Mouse (Mus musculus): Measurements from ENCODE around the gene Ccdc124. TPM values are rescaled to one million over a fixed set of nuclear protein-coding genes. Genes with fewer than 3 reads are reported as not detected.
A peak's percentile ranks its signal among the peaks of the same experiment; 100 is the strongest.

Ccdc124 gene
- polyA plus RNA-seq, 1 experiment from 2014 or later: 102 TPM

DNA sequence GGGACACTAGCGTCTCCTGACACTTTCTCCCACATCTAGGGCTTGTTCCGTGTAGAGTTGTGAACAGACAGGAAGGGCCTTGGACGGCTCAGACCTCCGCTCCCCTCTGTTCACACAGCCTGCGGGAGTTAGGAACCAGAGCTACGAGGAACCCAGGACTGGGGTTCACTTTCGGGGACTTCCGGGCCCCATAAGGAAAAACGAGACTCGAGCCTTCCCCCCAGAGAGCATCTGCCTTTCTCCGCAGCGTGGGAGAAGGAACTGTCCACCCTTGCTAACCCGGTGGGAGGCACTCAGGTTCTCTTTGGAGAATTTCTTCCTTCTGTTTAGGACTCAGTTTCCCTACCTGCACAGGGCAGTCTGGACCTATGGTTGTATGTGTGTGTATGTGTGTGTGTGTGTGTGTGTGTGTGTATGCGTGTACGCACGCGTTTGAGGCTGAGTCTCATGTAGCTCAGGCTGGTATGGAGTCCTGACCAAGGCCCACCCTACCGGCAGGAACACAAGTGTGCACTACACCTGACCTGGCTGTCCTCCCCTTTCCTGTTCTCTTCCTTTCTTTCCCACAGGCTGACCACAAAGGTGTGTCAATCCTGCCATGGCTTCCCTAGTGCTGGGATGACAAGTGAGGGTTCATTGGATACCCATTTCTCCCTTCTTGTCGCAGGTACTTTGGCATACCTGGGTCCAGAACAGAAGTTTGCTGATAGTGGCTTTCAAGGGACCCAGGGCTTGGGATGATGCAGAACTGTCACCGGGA is 19.3 kb upstream of the Ccdc124 start:
- Histone ChIP-seq H3K4me2 (replicated peaks; ENCODE audit: low read depth, low read length) (peak overlapping the region; percentile 39), H3K4me3 (ENCODE audit: low read depth, low read length) (peak overlapping the region; percentile 20), H3K27ac (ENCODE audit: low read length) (no peak overlapping the region), H3K27me3 (ENCODE audit: control insufficient read depth, insufficient read depth, low read length) (peaks cover 20% of the 10 kb centered on the region), H3K9ac (replicated peaks; ENCODE audit: low read depth, low read length) (peak overlapping the region; percentile 14; the same call in 1 of the 2 replicates), H3K4me1 (ENCODE audit: control insufficient read depth, insufficient read depth, low read length) (peaks cover 14% of the 10 kb centered on the region; the same call in 1 of the 2 replicates), H3K36me3 (ENCODE audit: control insufficient read depth, insufficient read depth, low read length) (peaks cover 25% of the 10 kb centered on the region), H3K9me3 (ENCODE audit: control insufficient read depth, low read depth, low read length) (no peaks in the 10 kb centered on the region)
- no peak for ATAC-seq (ENCODE audit: insufficient number of reproducible peaks, insufficient read depth, low FRiP score, low read depth)
- 26% methylated on average over 20 of the region's 20 CpGs for WGBS

DNA sequence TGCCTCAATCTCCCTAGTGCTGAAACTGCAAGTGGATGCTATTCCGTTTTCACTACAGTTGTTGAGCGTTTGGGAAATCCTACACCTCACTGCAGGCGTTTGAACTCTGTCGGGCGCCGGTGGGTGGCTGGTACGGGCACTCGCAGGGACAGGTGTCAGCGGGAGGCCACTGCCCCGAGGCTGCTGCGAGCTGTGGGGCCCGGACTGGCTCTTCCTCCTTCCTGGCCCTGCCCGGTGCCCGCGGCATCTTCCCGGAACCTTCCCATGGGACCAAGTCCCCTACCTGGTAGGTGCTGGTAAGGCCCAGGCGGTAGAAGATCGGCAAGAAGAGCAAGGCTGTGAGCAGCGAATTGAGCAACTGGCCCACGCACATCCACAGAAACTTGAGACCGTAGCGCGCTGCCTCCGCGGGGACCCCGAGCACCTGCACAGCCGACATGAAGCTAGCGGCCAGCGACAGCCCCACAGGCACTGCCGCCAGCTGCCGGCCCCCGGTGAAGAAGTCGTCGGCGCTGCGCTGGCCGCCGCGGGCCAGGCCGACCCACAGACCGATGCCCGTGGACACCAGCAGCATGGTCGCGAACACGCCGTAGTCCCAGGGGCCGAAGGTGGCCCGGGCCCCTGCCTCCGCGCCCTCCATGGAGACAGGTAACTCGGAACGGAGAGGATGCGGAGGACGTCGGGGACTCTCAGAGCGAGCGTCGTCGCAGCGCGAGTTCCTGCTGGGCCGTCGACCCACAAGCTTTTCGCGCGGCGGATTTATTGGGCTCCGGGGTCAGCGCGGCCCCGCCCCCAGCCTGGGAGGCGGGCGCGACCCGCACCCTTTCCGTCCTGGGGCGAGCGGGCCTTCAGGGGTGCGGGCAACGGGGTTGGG is 18.5 kb upstream of the Ccdc124 start, which contains the start of gene Slc5a5:
Gene Slc5a5 (minus strand): TSS at position 736 of the 874 bp plus-strand sequence.
- H3K27me3 ChIP-seq (ENCODE audit: control insufficient read depth, insufficient read depth, low read length): peaks cover 20% of the 10 kb centered on the region
- peak within 1 kb of the TSS; percentile 14; the same call in 1 of the 2 replicates for H3K9ac ChIP-seq (replicated peaks; ENCODE audit: low read depth, low read length)
- 4% methylated on average over 80 of the region's 80 CpGs for WGBS

DNA sequence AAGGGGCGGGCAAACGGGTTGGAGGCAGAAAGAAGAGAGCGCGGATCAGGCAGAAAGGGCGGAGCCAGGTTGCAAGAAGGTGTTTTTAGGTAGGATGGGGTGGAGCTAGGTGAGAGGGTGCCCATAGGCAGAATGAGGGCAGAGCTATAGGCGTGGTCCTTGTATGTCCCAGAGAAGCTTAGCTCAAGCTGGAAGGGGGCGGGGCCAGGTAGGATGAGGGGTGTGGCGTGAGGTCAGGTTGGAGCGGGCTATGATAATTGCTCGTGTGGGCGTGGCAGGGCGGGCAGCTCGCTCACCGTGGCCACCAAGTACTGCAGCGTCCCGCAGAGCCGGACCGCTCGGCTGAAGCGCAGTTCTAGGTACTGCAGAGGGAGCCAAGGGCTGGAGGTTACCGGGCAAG is 17.6 kb upstream of the Ccdc124 start:
- H3K27ac ChIP-seq (ENCODE audit: low read length): no peak overlapping the region
- H3K4me2 ChIP-seq (replicated peaks; ENCODE audit: low read depth, low read length): peak overlapping the region; percentile 39
- H3K4me3 ChIP-seq (ENCODE audit: low read depth, low read length): peak overlapping the region; percentile 20
- H3K4me1 ChIP-seq (ENCODE audit: control insufficient read depth, insufficient read depth, low read length): peaks cover 14% of the 10 kb centered on the region; the same call in 1 of the 2 replicates
- ATAC-seq (ENCODE audit: insufficient number of reproducible peaks, insufficient read depth, low FRiP score, low read depth): peak; percentile 53
- WGBS: 8% methylated on average over 20 of the region's 21 CpGs
- peaks cover 25% of the 10 kb centered on the region for H3K36me3 ChIP-seq (ENCODE audit: control insufficient read depth, insufficient read depth, low read length)
- peaks cover 20% of the 10 kb centered on the region for H3K27me3 ChIP-seq (ENCODE audit: control insufficient read depth, insufficient read depth, low read length)
- no peaks in the 10 kb centered on the region for H3K9me3 ChIP-seq (ENCODE audit: control insufficient read depth, low read depth, low read length)
- H3K9ac ChIP-seq (replicated peaks; ENCODE audit: low read depth, low read length): no peak overlapping the region

More for the DNA sequence above, 18.5 kb upstream of the Ccdc124 start, which contains the start of gene Slc5a5:
- Histone ChIP-seq H3K4me3 (ENCODE audit: low read depth, low read length) (peak within 1 kb of the TSS; percentile 20), H3K4me1 (ENCODE audit: control insufficient read depth, insufficient read depth, low read length) (peaks cover 14% of the 10 kb centered on the region; the same call in 1 of the 2 replicates), H3K4me2 (replicated peaks; ENCODE audit: low read depth, low read length) (peak within 1 kb of the TSS; percentile 39), H3K36me3 (ENCODE audit: control insufficient read depth, insufficient read depth, low read length) (peaks cover 25% of the 10 kb centered on the region), H3K9me3 (ENCODE audit: control insufficient read depth, low read depth, low read length) (no peaks in the 10 kb centered on the region), H3K27ac (ENCODE audit: low read length) (no peak within 1 kb of the TSS)
- ATAC-seq (ENCODE audit: insufficient number of reproducible peaks, insufficient read depth, low FRiP score, low read depth): no peak

DNA sequence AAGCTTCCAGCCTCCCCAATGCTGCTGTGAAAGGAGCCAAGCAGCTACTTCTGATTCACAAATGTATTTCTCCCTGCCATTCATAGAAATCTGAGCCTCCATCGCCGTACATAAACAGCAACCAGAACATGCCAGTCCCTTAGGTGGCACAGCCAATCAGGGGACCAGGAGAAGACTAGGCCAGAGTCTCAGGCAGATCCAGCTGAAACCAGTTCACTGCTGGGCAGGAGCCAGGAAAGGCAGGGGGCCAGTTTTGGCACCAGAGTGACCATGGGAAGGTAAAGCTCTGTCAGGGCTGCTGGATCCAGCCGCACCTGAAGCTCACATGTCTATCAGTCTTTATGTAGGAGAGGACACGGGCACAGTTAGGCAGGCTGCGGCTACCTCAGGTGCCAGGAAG is 16.9 kb upstream of the Ccdc124 start:
- H3K27ac ChIP-seq (ENCODE audit: low read length): no peak overlapping the region
- 91% methylated on average over 5 of the region's 5 CpGs for WGBS
- H3K36me3 ChIP-seq (ENCODE audit: control insufficient read depth, insufficient read depth, low read length): peaks cover 21% of the 10 kb centered on the region
- H3K4me3 ChIP-seq (ENCODE audit: low read depth, low read length): no peak overlapping the region
- H3K4me1 ChIP-seq (ENCODE audit: control insufficient read depth, insufficient read depth, low read length): peaks cover 9% of the 10 kb centered on the region; the same call in 1 of the 2 replicates
- peaks cover 20% of the 10 kb centered on the region for H3K27me3 ChIP-seq (ENCODE audit: control insufficient read depth, insufficient read depth, low read length)
- H3K9me3 ChIP-seq (ENCODE audit: control insufficient read depth, low read depth, low read length): no peaks in the 10 kb centered on the region
- ATAC-seq (ENCODE audit: insufficient number of reproducible peaks, insufficient read depth, low FRiP score, low read depth): no peak
- H3K9ac ChIP-seq (replicated peaks; ENCODE audit: low read depth, low read length): no peak overlapping the region
- H3K4me2 ChIP-seq (replicated peaks; ENCODE audit: low read depth, low read length): no peak overlapping the region

DNA sequence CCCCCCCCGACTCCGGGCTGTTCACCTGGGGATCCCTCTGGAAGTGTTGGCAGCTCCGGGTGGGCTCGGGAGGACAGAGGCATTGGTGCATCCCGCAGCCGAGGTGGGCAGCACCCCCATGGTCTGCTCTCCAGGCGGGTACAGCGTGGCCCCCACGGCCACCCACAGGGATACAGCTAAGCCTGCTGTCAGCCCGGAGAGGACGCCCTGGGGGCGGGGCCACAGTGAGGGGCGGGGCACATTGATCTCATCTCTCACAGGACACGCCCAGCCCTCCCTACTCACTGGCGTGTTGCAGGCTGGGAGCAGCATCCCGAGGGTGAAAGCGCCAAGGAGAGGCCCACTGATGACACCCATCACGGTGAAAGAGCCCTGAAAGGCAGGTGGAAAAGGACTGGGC is 13.9 kb upstream of the Ccdc124 start:
- ATAC-seq (ENCODE audit: insufficient number of reproducible peaks, insufficient read depth, low FRiP score, low read depth): no peak
- H3K4me3 ChIP-seq (ENCODE audit: low read depth, low read length): no peak overlapping the region
- H3K9ac ChIP-seq (replicated peaks; ENCODE audit: low read depth, low read length): no peak overlapping the region
- H3K4me1 ChIP-seq (ENCODE audit: control insufficient read depth, insufficient read depth, low read length): peaks cover 5% of the 10 kb centered on the region; the same call in 1 of the 2 replicates
- 7% methylated on average over 18 of the region's 18 CpGs for WGBS
- H3K27me3 ChIP-seq (ENCODE audit: control insufficient read depth, insufficient read depth, low read length): peaks cover 15% of the 10 kb centered on the region
- H3K4me2 ChIP-seq (replicated peaks; ENCODE audit: low read depth, low read length): no peak overlapping the region
- H3K36me3 ChIP-seq (ENCODE audit: control insufficient read depth, insufficient read depth, low read length): no peaks in the 10 kb centered on the region
- H3K27ac ChIP-seq (ENCODE audit: low read length): no peak overlapping the region
- H3K9me3 ChIP-seq (ENCODE audit: control insufficient read depth, low read depth, low read length): no peaks in the 10 kb centered on the region

DNA sequence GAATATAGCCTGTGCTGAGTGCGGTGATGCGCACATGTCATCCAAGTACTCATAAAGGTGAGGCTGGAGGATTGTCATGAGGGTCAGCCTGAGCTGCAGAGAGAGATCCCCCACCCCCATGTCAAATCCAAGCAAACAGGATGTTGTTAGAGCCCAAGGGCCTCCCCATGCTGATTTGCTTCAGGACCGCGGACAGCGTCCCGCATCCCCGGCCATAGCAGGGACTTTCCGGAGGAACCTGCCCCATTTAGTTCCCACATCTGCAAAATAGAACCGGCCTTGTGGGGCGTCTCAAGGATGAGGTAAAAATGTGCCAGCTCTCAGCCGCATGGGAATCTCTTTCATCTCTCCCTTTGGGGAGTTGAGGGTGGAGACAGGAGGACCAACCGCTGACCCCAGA is 11.9 kb upstream of the Ccdc124 start:
- H3K27ac ChIP-seq (ENCODE audit: low read length): no peak overlapping the region
- no peak overlapping the region for H3K9ac ChIP-seq (replicated peaks; ENCODE audit: low read depth, low read length)
- H3K27me3 ChIP-seq (ENCODE audit: control insufficient read depth, insufficient read depth, low read length): no peaks in the 10 kb centered on the region
- no peaks in the 10 kb centered on the region for H3K36me3 ChIP-seq (ENCODE audit: control insufficient read depth, insufficient read depth, low read length)
- WGBS: 15% methylated on average over 12 of the region's 12 CpGs
- H3K4me3 ChIP-seq (ENCODE audit: low read depth, low read length): no peak overlapping the region
- no peaks in the 10 kb centered on the region for H3K4me1 ChIP-seq (ENCODE audit: control insufficient read depth, insufficient read depth, low read length)
- H3K4me2 ChIP-seq (replicated peaks; ENCODE audit: low read depth, low read length): no peak overlapping the region
- no peaks in the 10 kb centered on the region for H3K9me3 ChIP-seq (ENCODE audit: control insufficient read depth, low read depth, low read length)
- ATAC-seq (ENCODE audit: insufficient number of reproducible peaks, insufficient read depth, low FRiP score, low read depth): no peak

DNA sequence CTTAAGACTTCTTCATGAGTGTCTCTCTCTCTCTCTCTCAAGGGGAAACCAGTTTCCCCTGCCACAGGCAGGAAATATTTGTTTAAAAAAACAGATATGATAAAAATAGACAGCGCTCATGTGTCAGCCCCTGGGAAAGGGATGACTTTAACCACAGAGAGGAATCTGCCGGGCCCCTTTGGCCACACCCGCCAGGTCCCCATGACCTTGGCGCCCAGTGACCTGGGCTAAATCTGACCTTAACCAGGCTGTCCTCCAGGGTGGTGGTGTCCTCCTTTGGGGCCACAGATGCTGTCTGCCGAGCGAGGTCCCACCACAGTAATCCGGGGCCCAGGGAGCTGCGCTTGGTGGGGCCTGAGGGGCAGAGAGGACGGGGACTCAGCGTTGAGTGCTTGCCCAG is 10.9 kb upstream of the Ccdc124 start:
- Histone ChIP-seq H3K36me3 (ENCODE audit: control insufficient read depth, insufficient read depth, low read length) (no peaks in the 10 kb centered on the region), H3K4me1 (ENCODE audit: control insufficient read depth, insufficient read depth, low read length) (no peaks in the 10 kb centered on the region), H3K27ac (ENCODE audit: low read length) (no peak overlapping the region), H3K4me3 (ENCODE audit: low read depth, low read length) (no peak overlapping the region), H3K9me3 (ENCODE audit: control insufficient read depth, low read depth, low read length) (no peaks in the 10 kb centered on the region), H3K27me3 (ENCODE audit: control insufficient read depth, insufficient read depth, low read length) (no peaks in the 10 kb centered on the region), H3K9ac (replicated peaks; ENCODE audit: low read depth, low read length) (no peak overlapping the region), H3K4me2 (replicated peaks; ENCODE audit: low read depth, low read length) (no peak overlapping the region)
- 86% methylated on average over 10 of the region's 10 CpGs for WGBS
- no peak for ATAC-seq (ENCODE audit: insufficient number of reproducible peaks, insufficient read depth, low FRiP score, low read depth)

DNA sequence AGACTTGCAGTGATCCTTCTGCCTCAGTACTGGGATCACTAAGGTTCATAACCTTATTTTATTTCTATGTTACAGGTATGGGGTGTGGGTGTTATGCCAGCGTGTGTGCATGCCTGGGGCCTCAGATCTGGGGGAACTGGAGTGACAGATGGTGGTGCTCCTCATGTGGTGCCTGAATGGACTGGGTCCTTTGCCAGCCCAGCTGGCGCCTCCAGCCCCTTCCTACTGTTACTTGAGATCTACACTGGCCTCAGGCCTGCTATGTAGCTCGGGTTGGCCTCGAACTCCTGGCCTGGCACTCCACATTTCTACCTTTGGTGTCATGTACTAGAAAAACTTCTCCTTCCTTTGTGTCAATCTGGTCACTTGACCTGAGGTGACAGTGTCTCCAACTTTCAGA is 10.5 kb upstream of the Ccdc124 start:
- Histone ChIP-seq H3K36me3 (ENCODE audit: control insufficient read depth, insufficient read depth, low read length) (no peaks in the 10 kb centered on the region), H3K4me2 (replicated peaks; ENCODE audit: low read depth, low read length) (no peak overlapping the region), H3K9me3 (ENCODE audit: control insufficient read depth, low read depth, low read length) (no peaks in the 10 kb centered on the region), H3K27ac (ENCODE audit: low read length) (no peak overlapping the region), H3K4me1 (ENCODE audit: control insufficient read depth, insufficient read depth, low read length) (no peaks in the 10 kb centered on the region), H3K27me3 (ENCODE audit: control insufficient read depth, insufficient read depth, low read length) (no peaks in the 10 kb centered on the region), H3K4me3 (ENCODE audit: low read depth, low read length) (no peak overlapping the region), H3K9ac (replicated peaks; ENCODE audit: low read depth, low read length) (no peak overlapping the region)
- no peak for ATAC-seq (ENCODE audit: insufficient number of reproducible peaks, insufficient read depth, low FRiP score, low read depth)
- WGBS: 86% methylated on average over 4 of the region's 4 CpGs

Data from stomach, embryonic 14.5 days (tissue).